Mouse (Mus musculus): ENCODE data around the gene Fgfr1op. TPM values are rescaled to one million over a fixed set of nuclear protein-coding genes. Genes with fewer than 3 reads are reported as not detected.
"Not testable (repeated sequence)": the region's sequence is repeated elsewhere in the genome, so short reads cannot be mapped to it uniquely, and the experiment has no call there.

Gene Fgfr1op
- polyA plus RNA-seq, 1 experiment, result not detected

GRCm38 (mm10) chr17:8183815-8184214, 18.5 kb downstream of the Fgfr1op start:
- Histone ChIP-seq H3K4me3 (ENCODE audit: insufficient read depth, low read depth, low read length) (no peak overlapping the region), H3K27ac (ENCODE audit: insufficient read depth, low read depth, low read length) (no peak overlapping the region), H3K4me1 (ENCODE audit: control insufficient read depth, insufficient read depth, low read length) (no peaks in the 10 kb centered on the region)
- 87% methylated on average over 5 of the region's 5 CpGs for WGBS
- TF ChIP-seq POLR2A (IDR thresholded peaks at IDR 0.05; ENCODE audit: insufficient read depth, low read depth, low read length) (no peak), CTCF (IDR thresholded peaks at IDR 0.05; ENCODE audit: insufficient read depth, low read depth, low read length) (no peak)

- no peaks in the 10 kb centered on the region for H3K4me1 ChIP-seq (ENCODE audit: control insufficient read depth, insufficient read depth, low read length)
- H3K4me3 ChIP-seq (ENCODE audit: insufficient read depth, low read depth, low read length), result no peak overlapping the region
- H3K27ac ChIP-seq (ENCODE audit: insufficient read depth, low read depth, low read length), result no peak overlapping the region
- TF ChIP-seq POLR2A (IDR thresholded peaks at IDR 0.05; ENCODE audit: insufficient read depth, low read depth, low read length) (no peak), CTCF (IDR thresholded peaks at IDR 0.05; ENCODE audit: insufficient read depth, low read depth, low read length) (no peak)
- 88% methylated on average over 7 of the region's 7 CpGs for WGBS
Measured at GRCm38 (mm10) chr17:8184217-8184616, 18.9 kb downstream of the Fgfr1op start.

DNA sequence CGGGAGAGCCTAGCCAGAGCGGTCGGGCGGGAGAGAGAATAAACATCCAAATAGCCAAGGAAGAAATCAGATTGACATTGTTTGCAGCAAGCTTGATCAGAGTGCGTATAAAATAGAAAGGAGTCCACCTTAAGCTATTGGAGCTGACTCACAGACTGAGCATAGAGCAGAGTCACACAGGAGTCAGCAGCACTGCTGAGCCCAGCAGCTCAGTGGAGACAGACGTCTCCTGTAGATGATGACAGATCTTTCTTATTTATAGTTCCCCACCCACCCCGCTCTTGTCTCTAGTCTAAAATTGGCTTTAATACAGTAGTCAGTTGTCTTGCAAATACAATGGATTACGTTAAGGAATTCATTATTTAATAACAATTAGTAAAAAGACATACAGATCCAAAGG, 28.4 kb downstream of the Fgfr1op start:
- Histone ChIP-seq H3K4me3 (ENCODE audit: insufficient read depth, low read depth, low read length) (no peak overlapping the region), H3K27ac (ENCODE audit: insufficient read depth, low read depth, low read length) (peak overlapping the region; percentile 45; the same call in 1 of the 2 replicates), H3K4me1 (ENCODE audit: control insufficient read depth, insufficient read depth, low read length) (peaks cover 12% of the 10 kb centered on the region)
- TF ChIP-seq CTCF (IDR thresholded peaks at IDR 0.05; ENCODE audit: insufficient read depth, low read depth, low read length) (no peak), POLR2A (IDR thresholded peaks at IDR 0.05; ENCODE audit: insufficient read depth, low read depth, low read length) (no peak)
- 66% methylated on average over 8 of the region's 8 CpGs for WGBS

- WGBS, result 93% methylated on average over 8 of the region's 8 CpGs
- H3K4me1 ChIP-seq (ENCODE audit: control insufficient read depth, insufficient read depth, low read length), result peaks cover 3% of the 10 kb centered on the region; the same call in 1 of the 2 replicates
- TF ChIP-seq CTCF (IDR thresholded peaks at IDR 0.05; ENCODE audit: insufficient read depth, low read depth, low read length) (no peak), POLR2A (IDR thresholded peaks at IDR 0.05; ENCODE audit: insufficient read depth, low read depth, low read length) (no peak)
- no peak overlapping the region for H3K27ac ChIP-seq (ENCODE audit: insufficient read depth, low read depth, low read length)
- no peak overlapping the region for H3K4me3 ChIP-seq (ENCODE audit: insufficient read depth, low read depth, low read length)
Measured at GRCm38 (mm10) chr17:8195685-8196376, 30.5 kb downstream of the Fgfr1op start.

DNA sequence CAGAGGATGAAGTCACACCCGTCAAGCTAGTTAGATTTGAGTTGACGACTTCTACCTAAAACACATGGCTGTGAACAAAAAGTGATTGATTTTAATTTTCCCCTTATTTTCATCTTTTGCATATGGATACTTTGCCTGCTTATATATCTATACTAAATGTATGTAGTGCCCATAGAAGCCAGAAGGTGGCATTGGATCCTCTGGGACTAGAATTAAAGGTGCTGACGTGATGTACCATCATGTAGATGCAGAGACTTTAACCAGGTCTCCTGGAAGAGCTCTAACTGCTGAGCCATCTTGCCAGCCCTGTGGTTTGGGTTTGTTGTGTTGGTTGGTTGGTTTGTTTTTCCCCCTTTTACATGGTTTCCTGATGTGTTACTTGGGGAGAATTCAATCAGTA, 32.4 kb downstream of the Fgfr1op start:
- no peak overlapping the region for H3K4me3 ChIP-seq (ENCODE audit: insufficient read depth, low read depth, low read length)
- no peak overlapping the region for H3K27ac ChIP-seq (ENCODE audit: insufficient read depth, low read depth, low read length)
- H3K4me1 ChIP-seq (ENCODE audit: control insufficient read depth, insufficient read depth, low read length), result peaks cover 3% of the 10 kb centered on the region; the same call in 1 of the 2 replicates
- no peak for TF ChIP-seq CTCF (IDR thresholded peaks at IDR 0.05; ENCODE audit: insufficient read depth, low read depth, low read length)
- TF ChIP-seq POLR2A (IDR thresholded peaks at IDR 0.05; ENCODE audit: insufficient read depth, low read depth, low read length), result no peak
- WGBS, result 74% methylated on average over 3 of the region's 3 CpGs

- no peak for TF ChIP-seq POLR2A (IDR thresholded peaks at IDR 0.05; ENCODE audit: insufficient read depth, low read depth, low read length)
- TF ChIP-seq CTCF (IDR thresholded peaks at IDR 0.05; ENCODE audit: insufficient read depth, low read depth, low read length), result no peak
- Histone ChIP-seq H3K4me3 (ENCODE audit: insufficient read depth, low read depth, low read length) (no peak overlapping the region), H3K27ac (ENCODE audit: insufficient read depth, low read depth, low read length) (no peak overlapping the region), H3K4me1 (ENCODE audit: control insufficient read depth, insufficient read depth, low read length) (no peaks in the 10 kb centered on the region)
- 89% methylated on average over 11 of the region's 11 CpGs for WGBS
Measured at GRCm38 (mm10) chr17:8199067-8199935, 34.0 kb downstream of the Fgfr1op start.

GRCm38 (mm10) chr17:8199936-8200330, 34.6 kb downstream of the Fgfr1op start:
- no peak for TF ChIP-seq POLR2A (IDR thresholded peaks at IDR 0.05; ENCODE audit: insufficient read depth, low read depth, low read length)
- no peak for TF ChIP-seq CTCF (IDR thresholded peaks at IDR 0.05; ENCODE audit: insufficient read depth, low read depth, low read length)
- Histone ChIP-seq H3K4me3 (ENCODE audit: insufficient read depth, low read depth, low read length) (no peak overlapping the region), H3K27ac (ENCODE audit: insufficient read depth, low read depth, low read length) (no peak overlapping the region), H3K4me1 (ENCODE audit: control insufficient read depth, insufficient read depth, low read length) (no peaks in the 10 kb centered on the region)
- WGBS, result 82% methylated on average over 1 of the region's 1 CpGs

GRCm38 (mm10) chr17:8203487-8203886, 38.2 kb downstream of the Fgfr1op start:
- no peaks in the 10 kb centered on the region for H3K4me1 ChIP-seq (ENCODE audit: control insufficient read depth, insufficient read depth, low read length)
- TF ChIP-seq CTCF (IDR thresholded peaks at IDR 0.05; ENCODE audit: insufficient read depth, low read depth, low read length) (no peak), POLR2A (IDR thresholded peaks at IDR 0.05; ENCODE audit: insufficient read depth, low read depth, low read length) (no peak)
- 50% methylated on average over 1 of the region's 1 CpGs for WGBS

DNA sequence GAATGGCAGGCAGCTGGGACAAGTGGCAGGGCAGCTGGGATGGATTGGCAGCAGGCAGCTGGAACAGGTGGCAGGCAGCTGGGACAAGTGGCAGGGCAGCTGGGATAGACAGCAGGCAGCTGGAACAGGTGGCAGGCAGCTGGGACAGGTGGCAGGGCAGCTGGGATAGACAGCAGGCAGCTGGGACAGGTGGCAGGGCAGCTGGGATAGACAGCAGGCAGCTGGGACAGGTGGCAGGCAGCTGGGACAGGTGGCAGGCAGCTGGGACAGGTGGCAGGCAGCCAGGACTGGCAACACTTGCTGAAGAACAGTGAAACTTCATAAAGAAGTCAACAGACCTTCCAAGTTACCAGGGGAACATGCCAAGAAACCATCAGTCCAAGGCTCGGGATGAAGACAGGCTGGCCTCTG, 39.9 kb downstream of the Fgfr1op start:
- H3K4me3 ChIP-seq (ENCODE audit: insufficient read depth, low read depth, low read length); H3K27ac ChIP-seq (ENCODE audit: insufficient read depth, low read depth, low read length); H3K4me1 ChIP-seq (ENCODE audit: control insufficient read depth, insufficient read depth, low read length): not testable (repeated sequence)
- WGBS, result 38% methylated on average over 1 of the region's 1 CpGs

More at GRCm38 (mm10) chr17:8203487-8203886, 38.2 kb downstream of the Fgfr1op start:
- H3K4me3 ChIP-seq (ENCODE audit: insufficient read depth, low read depth, low read length), result no peak overlapping the region
- no peak overlapping the region for H3K27ac ChIP-seq (ENCODE audit: insufficient read depth, low read depth, low read length)
